Mouse (Mus musculus): ENCODE measurements around the gene Cd200. TPM values are rescaled to one million over a fixed set of nuclear protein-coding genes. Genes with fewer than 3 reads are reported as not detected.

Cd200 gene
- polyA plus RNA-seq (2012; rRNA removed) = 18.5 and 23.5 TPM in 2 replicates

DNA sequence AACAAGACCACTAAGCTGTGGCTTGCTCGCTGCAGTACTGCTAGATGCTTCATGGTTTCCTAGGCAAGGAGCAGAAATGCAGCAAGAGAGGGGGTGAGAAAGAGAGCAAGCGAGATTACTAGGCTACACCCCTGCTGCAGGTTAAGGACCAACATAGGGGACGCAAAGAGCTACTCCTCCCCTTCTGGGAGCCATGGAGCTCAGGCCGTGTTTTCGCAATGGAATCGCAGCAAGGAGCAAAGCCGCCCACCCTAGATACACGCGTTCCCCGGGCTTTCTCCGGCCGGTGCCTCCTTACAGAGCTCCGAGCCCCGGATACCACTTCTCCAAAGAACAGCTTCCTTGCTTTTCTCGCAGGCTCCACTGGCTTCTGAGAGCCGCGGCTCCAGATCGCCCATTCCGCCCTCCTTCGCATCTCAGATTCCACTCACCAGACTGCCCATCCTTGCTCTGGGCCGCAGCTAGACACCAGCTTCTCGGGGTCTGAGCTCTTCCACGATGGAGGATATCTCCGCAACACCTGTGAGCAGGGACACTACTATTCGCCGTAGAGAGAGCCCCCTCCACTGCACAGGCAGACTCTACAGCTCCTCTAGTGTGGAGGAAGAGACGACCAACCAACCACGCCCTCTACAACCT, at the start of gene Cd200:
TSS of gene Cd200 (minus strand) at position 629 of the 639 bp plus-strand sequence.

Other genes with a start within 250 kb of the Cd200 start
- 0.02 and 0.06 TPM in 2 replicates for gene Btla, start 184.7 kb downstream of the Cd200 start, polyA plus RNA-seq (2012; rRNA removed)
- 0.17 and 0.49 TPM in 2 replicates for gene Gm609, start 83.9 kb upstream of the Cd200 start, polyA plus RNA-seq (2012; rRNA removed)
- not detected in 2 replicates for gene Gm17783, start 123.0 kb upstream of the Cd200 start, polyA plus RNA-seq (2012; rRNA removed)
- not detected in 2 replicates for gene Slc9c1, start 126.3 kb upstream of the Cd200 start, polyA plus RNA-seq (2012; rRNA removed)
- not detected in 2 replicates for gene Gcsam, start 201.3 kb upstream of the Cd200 start, polyA plus RNA-seq (2012; rRNA removed)
- 1.0 and 1.2 TPM in 2 replicates for gene BC016579, start 245.0 kb upstream of the Cd200 start, polyA plus RNA-seq (2012; rRNA removed)

All from stomach, adult 2 months (tissue).